Mouse (Mus musculus): ENCODE data around the gene Ncoa7.

The Ncoa7 gene

DNA sequence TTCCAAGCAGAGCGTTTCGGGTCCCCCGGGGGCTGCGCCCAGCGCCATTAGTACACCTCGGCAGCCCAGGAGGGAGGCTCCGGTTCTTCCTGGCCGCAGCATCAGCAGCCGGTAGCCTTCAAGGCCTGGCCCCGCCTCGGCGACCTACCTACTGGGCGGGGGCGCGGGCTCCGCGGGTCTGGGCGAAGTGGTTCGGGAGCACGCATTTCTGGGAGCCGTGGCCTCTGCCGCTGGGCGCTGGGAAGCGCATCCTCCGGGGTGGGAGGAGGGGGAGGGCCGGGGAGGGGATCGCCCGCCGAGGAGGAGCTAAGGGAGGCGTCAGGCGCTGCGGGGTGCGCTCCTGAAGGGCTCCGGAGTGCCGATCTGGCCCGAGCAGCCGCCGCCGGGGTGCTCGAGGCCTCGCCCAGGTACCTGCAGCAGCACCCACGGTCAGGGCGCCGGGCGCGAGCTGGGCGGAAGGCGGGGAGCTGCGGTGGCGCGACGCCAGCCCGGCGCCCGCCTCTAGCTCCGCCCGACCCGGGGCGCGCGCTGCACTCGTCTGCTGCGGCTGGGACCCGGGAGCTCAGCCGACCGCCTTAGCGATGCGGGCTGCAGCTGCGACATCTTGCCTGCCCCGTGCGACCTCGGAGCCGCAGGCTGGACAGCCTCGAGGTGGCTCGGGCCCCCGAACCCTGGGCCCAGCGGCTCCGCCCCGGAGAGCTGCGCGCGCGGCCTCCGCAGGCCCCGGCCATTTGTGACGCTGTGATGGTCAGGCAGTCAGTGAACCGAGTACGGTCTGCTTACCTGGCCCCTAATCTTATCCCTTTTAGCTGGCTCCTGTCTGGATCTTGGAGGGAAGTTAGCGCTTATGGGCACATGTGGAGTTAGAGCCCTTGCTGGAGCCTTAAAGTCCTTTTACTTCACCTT lies at the start of gene Ncoa7:
Gene Ncoa7, minus strand, starts transcription at position 646 of the 906 bp plus-strand sequence.
- peak; percentile 89 for DNase-seq

DNA sequence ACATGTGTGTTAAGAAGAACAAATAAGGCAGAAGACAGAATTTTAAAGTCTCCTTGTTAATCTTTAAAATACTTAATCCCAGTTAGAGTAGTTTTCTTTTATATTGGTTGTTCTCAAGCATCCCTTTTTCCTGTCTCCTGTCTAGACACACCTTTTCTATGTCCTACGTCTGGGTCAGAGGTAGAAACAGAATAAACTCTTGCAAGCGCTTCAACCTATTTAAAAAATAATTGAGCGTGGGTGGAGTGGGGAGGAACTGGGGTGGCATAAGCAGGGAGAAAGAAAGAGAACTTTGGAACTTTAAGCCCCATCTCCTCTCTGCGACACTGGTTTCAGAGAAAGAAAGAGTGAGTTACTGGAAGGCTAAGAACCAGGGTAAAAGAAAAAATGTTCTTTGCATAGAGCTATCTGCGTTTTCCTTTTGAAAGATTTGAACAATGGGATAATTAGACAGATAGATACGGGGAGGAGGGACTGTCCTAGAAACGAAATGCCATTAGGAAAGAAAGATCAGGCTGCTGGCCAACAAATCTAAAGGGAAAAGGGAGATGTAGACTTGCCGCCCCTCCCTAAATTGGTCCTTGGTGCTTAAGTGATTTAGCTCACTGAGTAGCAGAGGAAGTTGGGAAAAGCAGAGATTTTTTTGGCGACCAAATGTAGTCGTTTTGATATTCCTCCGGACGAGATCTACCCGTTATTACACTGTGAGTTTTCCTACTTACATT lies 42.1 kb upstream of the Ncoa7 start:
- no peak for DNase-seq

DNA sequence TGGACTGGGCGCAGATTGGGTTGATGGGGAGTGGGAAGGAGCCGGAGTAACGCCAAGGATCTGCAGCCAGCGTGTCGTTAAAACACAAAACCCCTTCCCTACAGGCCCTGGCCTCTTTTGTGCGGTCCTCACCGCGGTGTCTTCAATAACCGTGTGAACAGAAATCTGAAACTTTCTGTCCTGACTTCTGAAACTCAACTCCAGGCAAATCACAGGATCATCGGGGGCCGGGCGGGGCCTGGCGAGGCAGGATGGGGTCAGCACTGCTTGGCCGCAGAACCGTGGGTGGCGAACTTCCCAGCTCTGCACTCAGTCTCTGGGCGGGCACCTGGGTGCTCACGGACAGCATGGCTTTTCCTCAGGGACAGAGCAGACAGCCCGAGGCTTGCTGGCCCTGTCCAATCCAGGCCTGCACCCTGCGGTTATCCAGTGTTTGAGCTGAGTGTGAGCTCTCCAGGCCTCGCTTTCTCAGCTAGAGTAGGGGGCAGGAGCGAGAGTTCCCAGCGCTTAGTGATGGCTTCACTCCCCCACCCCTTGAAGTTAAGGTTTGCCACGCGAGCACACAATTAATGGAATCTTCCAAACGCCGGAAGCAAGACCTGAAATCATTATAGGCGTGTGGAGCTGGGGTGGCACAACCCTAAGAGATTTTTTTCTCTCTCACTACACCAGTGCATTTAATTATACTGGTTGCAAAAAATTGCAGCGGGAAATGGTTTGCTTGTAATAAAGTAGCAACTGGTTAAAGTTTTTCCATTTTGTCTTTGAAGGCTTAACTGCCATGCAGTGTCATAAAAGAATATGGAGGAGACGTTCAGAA lies 41.3 kb upstream of the Ncoa7 start:
- DNase-seq: peak; percentile 7

DNA sequence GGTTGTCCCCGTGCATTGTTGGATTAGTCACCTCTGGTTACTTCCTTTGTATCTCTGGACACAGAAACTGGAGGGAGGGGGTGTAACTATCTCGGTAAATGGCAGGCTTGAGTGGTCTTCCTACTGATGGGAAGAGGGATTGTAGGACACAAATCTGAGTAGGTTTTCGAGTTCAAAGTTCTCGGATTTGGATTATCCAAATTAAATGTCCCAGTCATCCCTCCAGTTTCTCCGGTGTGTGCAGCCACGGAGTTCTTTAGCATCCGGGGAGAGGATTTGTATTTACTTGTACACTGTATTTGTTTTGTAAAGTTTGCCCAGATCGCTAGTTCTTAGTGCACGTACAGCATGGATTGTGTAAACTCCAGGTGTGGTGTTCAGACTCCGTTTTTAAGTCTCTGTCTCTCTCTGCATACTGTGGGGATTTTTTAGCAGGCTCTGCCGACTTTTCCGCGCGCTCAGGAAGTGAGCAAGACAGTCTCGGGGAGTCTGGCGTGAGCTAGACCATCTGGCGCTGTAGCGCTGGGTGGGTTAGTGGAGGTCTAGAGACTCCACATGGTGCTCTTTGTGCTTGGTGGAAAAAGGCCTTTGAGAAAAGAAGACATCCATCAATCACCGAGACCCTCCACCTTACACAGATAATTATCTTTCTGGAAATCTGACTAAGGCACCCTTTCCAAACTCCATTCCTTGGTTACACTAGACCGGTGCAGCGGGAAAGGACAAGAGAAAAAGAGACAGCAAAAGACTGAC lies 40.5 kb upstream of the Ncoa7 start:
- DNase-seq: peak; percentile 12

DNA sequence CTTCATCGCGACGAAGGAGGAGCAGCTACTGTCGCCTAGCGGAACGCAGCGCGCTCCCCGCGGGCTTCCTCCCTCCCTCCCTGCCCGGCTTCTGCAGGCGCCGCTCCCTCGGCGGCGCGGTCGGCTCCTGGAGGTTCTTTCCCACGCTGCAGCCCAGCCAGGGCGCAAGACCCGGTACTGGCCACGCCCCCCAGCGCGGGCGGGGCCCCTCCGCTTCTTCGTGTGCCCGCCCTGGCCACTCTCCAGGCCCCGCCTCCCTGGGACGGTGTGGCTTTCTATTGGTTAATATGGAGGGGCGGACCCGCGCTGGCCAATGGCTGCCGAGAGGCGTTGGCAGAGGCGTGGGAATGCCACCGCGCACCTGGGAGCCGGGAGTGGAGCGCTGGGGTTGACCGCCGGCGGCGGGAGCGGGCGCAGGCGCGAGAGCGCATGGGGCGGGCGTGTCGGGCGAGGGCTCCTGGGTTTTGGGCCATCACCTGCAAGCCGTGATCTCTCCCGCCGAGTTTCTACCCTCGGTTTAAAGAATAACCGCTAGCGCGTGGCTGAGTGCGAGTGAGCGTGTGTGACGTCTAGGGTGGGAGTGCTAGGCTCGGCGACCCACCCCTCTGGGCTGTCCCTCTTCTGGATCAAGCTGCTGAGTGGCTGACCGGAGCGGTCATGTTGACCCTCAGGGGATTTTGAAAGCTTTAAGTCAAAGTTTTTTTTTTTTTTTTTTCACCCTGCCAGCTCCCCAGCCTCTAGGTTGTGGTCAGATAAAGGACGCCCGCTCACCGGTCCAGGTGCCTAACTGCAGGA lies 39.7 kb upstream of the Ncoa7 start, which contains the start of gene Hey2:
Gene Hey2, minus strand, starts transcription at position 159 of the 795 bp plus-strand sequence.
- peak; percentile 99 for DNase-seq

DNA sequence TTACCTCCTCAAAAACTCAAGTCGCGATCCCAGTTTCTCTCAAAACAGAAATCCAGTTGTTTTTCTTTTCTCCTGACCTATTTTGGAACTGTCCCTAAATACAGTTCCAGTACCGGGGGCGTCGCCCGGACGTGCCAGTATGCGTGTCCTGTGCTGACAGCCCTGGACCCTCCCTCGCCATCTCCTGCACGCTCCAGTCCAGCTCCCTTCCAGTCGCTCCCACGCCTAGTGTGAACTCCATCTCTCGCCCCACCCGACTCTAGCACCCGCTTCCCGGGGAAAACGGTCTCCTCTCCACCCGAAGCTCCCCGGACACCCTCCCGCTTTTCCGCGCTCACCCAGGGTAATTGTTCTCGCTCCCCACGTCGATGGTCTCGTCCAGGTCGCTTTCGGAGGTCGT lies 39.1 kb upstream of the Ncoa7 start:
- no peak for DNase-seq

DNA sequence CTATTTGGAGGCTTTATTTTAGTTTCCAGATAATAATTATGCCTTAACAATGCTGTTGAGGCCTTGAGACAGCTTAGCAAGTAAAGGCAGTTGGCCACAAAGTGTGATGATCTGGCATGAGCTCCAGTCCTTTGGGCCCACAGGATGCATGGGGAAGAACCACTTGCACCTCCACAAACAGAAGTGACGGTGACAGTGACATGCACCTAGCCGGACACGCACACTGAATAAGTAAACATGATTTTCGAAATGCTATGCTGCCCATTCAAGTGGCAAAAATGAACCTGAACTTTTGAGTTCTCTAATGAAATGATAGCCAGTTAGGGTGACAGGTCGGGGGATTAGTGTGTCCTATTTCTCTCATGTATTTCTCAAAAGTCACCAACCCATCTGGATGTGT lies 37.7 kb upstream of the Ncoa7 start:
- DNase-seq: no peak

DNA sequence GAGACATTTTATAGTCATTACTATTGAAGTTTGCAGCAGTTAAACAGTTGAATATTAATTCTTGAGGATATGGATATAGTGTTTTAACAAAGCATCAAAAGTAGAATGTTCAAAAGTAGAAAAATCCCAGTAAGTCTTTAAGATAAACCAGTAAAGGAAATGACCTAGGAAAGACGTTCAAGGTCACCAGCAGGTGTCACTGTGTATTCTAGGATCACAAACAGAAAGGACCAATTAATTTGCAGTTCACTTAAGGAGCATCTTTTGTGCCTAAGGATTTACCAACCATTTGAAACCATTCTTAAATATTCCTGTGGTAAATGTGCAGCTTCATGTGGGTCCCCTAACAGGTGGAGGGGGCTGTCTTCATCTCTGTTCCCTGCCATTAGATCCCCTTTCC lies 35.1 kb upstream of the Ncoa7 start:
- no peak for DNase-seq

DNA sequence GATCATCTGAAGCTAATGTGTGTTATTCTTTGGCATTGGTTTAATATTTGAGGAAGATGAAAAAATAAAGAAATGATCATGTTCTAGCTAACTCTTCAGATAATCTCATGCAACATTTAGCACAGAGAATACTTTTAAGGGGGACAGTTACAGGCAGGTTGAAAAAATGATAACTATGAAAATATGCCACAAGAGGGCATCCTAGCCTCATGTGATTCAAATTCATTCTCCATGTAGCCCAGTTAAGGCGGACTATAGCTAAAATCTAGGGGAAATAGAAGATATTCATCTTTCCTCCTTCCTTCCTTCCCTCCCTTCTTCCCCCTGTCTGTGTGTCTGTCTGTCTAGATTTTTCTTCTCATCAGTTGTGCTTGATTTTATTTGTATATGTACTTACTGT lies 21.9 kb upstream of the Ncoa7 start:
- no peak for DNase-seq

DNA sequence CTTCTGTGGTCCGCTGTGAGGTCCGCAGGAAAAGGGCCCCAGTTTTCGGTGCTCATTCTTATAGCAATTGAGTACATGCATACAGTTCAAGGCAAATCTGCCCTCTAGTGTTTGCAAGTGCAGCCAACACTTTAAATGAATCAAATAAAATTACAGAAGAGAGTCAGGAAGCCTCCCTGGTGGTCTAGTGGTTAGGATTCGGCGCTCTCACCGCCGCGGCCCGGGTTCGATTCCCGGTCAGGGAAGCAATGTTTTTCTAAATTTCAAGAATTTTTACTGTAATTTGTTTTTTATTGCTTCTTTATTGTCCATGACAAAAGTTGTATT lies 7.8 kb upstream of the Ncoa7 start:
- peak; percentile 78 for DNase-seq

DNA sequence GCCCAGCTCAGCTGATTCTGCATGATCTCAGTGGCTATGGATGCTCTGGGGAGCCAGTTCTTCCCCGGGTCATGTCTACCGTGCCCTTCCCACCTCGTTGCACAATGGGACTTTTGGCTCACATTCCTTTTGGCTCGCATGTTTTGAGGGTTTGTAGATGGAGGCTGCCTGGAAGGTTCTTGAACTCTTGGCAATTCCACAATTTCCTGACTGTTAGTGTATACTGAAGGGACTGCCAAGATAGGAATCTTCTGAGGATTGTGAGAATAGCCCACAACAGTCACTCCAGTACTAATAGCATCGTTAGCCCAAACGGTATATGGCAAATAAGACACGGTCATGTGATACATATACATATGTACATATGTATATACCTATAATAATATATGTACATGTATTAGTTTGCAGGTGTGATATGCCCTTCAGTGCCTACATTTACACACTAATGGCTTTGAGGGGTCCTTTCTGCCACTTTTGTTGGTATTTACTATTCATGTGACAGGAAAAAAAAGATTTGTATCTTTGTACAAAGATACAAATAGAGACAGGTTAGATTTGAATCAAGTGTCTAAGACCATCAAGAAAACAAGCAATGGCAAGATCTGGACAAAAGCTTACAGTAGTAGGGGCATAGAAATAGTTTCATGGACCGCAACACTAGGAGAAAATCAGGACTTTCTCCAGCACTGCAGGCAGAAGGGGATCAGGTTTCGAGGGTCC lies 7.3 kb upstream of the Ncoa7 start:
- peak; percentile 33 for DNase-seq

DNA sequence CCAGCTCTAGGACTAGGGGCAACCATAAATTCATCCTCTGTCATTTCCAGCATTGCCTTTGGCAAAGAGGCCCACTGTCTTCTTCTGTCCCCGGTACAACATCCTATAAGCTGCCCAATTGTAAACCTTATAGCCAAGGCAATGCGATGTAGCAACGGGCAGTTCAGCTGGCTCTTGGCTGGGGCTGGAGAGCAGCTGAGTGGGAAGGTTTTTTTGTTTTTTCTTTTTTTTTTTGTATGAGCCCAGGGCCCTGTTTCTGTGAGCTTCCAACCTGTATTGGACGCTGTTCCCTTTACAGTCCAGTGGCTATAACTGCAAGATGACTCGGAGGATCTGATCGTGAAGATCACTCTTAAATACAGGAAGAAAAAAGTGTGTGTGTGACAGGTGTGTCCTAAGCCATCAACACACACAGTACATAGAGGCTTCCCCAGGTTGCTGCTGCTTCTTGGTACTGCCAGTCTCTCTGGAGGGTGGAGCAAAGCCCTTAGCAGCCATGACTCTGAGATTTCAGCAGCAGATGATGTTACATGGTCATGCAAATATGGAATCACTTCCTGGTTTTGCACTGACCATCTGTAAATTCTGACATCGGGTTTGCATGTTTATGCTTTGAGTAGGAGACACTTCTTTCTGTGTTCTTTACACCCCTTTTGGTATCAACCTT lies 594 bp upstream of the Ncoa7 start:
- DNase-seq: no peak

DNA sequence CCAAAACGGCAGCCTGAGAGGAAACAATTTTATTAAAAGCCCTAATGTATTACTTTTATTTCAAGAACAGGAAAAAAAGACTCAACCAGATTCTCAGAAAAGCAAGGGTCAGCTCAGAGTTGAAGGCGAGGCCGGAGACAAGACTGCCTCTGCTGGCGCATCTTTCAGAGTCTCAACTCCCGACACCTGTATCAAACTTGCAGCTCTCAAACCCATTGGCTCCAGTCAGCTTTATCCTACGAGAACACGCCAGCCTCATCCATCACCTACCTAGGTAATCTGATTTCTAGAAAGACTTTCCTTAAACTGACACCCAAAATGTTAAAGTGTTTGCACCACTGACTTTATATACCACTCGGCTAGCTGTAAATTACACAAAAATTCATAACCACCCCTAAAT lies 1.1 kb downstream of the Ncoa7 start:
- DNase-seq: no peak

DNA sequence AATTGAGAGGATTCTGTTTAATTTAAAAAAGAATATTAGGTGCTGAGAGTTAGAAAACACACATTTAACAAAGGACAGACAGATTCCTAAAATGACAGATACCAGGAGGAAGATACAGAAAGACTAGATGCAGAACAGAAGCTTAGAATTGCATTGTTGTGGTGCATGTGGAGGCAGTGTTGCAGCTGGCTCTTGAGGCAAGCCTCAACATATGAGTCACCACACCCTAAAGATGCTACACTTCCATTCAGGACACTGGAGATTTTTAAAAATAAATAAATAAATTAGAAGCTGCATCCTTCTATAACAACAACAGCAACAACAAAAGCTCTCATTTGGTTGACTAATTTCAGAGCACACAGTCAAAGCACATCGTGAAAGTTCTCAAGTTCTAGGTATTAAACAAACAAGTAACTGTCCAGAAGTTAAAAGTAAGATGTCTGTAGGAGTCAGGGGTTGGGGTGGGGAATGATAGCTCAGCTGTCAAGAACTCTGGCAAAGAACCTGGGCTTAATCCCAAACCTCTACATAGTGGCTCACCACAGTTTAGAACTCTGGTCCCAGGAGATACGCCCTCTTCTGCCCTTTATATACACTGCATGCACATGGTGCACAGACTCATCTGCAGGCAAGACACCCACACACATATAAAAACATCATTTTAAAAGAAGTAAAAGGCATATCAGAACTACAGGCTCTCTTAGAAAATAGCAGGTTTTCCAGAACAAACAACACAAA lies 3.2 kb downstream of the Ncoa7 start:
- no peak for DNase-seq

DNA sequence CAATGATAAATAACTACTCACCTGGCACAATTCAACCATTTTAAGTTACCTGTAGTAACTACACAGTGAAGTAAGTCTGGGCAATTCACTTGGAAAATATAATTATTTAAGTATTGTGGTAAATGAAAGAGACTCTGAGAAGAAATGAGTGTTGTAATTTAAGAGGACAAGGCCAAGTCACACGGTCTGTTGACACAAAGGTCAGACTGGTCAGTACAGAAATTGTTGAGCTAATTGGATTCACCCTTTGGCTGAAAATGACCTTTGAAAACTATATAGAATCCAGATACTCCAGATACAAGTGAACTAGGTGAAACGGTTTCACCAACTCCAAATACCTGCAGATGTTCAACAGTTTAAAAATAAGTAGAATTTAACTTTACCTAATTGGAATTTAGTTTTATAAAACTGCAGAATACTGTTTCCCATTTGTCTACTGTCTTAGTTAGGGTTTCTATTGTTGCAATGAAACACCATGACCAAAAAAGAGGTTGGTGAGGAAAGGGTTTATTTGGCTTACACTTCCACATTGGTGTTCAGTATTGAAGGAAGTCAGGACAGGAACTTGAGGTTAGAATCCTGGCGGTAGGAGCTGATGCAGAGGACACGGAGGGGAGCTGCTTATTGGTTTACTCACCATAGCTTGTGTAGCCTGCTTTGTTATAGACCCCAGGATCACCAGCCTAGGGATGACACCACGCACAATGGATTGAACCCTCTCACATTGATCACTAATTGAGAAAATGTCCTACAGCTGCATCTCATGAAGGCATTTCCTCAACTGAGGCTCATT lies 6.5 kb downstream of the Ncoa7 start:
- DNase-seq: no peak

DNA sequence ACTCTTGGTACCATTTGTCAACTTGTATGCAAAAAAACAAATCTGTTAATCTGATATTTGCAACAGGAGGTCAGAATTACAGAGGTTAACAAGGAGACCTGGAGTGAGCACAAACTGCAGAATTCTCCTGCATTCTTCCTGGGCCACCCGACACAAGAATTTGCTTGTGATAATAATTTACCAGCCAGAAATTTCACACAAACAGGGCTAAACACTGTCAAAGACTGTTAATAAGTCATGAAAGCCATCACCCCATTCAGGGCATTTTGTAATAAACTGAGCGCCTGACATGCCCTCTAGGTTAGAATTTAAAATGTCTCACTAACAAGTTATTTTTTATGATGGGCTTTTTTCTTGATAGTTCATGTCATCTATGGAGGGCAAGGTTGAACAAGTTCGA lies 12.1 kb downstream of the Ncoa7 start:
- DNase-seq: no peak

DNA sequence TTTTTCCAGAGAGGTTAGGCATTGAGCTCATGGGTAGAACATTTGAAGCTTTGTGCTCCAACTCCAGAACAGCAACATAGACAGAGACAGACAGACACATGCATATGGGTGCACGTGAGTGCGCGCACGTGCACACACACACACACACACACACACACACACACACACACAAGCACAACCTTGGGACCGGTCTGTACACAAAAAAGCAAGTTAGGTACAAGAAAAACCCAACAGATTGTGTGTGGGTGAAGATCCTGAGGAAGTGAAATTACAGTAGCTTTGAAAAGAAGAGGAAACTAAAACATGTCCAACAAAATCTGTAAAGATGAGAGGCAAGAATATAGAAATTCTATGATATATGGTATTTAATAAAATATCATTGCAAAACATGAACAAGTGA lies 13.6 kb downstream of the Ncoa7 start:
- DNase-seq: no peak

DNA sequence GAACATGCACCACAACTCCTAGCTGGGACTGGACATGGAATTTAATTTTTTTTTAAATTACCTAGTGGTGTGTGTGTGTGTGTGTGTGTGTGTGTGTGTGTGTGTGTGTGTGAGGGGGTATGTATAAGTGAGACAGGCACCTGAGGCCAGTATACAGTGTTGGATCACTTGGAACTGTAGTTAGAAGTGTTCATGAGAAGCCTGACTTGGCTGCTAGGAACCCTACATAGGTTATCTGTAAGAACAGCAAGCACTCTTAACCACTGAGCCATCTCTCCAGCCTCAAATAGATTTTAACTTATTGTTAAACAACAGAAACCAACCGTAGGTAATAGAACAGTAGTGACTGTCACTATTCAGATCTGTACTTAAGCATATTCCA lies 14.8 kb downstream of the Ncoa7 start:
- DNase-seq: no peak

Measured in cerebellum, adult 11 months (tissue).